Mouse (Mus musculus) adrenal gland, adult (tissue): ENCODE measurements around the gene Agfg2.

Experiments used
- DNase-seq, 2 experiments: peaks; one replicate each; pipeline ENCODE4 v3.0.0; 2022 to 2023; ENCODE audit warnings: low spot score in 1 of 2; ENCODE audit not compliant: inconsistent age in 2 of 2

Gene Agfg2

DNA sequence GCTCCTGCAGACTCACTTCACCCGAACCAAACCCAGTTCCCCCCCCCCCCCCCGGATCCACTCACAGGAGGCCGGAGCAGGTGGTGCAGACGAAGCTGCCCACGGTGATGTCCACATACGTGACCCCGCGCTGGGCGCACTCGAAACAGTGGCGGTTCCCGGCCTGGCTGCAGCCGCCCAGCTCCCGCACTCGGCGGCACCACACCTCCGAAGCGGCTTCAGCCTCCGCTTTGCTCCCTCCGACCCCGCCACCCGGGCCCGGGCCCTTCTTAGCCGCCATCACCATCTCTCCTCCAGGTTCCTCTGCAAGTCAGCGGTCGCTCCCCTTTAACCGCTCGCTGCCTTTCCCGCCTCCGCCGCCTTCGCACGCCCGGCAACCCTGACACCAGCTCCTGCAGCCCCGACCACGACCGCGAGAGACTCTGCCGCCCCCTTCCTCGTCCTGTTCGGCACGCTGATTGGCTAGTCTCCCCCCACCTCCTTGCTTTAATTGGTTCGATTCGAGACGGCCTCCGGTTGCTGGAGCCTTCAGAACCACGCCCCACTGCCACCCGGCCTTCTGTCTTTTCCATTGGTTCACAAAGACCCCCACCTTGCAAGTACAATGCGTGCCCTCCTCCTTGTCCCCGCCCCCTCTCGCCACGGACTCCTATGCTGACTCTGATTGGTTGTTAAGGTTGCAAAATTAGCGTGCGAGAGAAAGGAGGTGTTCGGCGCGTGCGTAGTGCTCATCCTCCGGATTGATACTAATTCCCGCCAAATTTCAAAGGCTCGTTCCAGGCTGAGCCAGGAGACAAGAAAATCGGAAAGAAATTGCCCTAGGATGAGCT, at the start of gene Agfg2:
Agfg2 (minus strand) TSS at position 433 of the 830 bp plus-strand sequence.
- DNase-seq: peak; percentile 99 to 100

DNA sequence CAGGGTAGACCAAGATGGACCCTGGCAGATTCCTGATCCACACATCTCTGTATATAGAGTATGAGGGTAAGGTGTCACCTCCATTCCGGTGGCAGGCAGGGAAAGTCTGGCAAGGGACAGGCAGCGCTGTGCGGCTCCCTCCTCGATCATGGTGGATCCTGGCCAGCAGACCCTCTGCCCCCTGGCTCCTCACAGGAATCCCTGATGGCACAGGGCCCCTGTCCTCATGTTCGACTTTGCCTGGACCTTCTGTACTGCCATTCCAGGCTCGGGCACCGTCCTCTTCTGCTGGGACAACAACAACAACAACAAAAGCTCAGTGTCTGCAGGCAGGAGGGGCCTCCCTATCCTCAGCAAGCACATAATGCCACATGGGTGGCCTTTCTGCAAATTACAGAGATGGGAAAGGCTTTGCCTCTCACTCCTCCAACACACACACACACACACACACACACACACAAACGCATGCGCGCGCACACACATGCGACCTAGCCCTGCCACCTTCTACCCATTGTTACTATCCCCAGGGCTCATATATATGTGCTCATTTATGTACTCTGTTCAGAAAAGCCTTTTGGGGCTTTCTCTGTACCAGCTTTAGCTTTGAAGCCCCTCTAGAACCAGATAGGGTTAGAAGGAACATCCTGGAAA, 49.2 kb upstream of the Agfg2 start:
- DNase-seq: no peak

DNA sequence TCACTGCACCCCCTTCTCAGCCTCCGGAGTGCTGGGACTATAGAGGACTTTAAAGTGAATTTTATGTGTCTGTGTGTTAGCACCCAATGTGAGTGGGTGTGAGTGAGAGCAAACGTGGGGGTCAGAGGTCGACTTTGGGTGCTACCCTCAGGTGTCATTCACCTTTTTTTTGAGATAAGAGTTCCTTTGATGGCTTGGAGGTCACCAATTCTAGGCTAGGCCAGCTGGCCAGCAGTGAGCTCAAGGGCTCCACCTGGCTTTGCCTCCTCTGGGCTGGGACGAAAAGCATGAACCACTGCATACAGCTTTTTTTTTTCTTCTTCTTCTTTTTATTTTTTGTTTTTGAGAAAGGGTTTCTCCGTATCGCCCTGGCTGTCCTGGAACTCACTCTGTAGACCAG, 42.2 kb upstream of the Agfg2 start:
- DNase-seq: no peak

DNA sequence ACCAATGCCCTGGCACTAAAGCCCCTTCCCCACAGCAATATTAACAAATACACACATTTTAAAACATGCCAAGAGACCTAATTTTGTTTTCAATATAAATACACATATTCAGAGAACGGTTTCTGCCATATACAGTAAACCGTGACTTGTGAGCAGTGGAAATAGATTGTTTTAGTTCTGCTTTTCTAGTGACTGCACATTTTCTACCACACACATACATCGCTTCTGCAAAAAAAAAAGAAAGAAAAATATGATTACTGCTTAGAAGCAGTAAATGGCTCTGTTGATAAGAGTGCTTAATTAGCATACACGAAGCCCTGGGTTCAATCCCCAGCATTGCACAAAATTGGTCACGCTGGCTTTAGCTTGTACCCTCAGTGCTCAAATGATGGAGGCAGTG, 39.3 kb upstream of the Agfg2 start:
- DNase-seq: no peak

DNA sequence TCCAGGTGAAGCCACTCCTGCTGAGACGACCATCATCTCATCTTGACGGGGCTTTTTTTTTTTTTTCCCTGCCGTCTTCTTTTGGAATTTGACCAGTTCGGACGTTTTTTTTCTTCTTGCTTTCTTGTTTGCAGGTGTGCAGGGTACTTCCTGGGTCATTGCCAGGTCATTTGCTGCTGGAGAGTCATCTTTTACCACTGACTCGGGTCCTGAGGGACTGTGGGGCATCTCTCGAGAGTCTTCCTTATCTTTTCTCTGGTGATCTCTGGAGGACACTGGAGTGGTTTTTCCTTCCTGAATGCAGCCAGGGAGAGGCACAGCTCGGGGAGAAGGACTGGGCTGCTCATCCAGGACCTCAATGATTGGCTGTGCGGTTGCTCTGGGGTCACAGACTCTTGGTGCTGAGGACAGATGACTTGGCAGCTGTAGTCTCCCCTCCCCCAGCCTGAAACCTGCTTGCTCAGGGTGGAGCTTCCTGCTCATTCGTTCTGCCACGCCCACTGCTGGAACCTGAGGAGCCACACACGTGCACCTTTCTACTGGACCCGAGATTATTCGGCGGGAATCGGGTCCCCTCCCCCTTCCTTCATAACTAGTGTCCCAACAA, 36.1 kb upstream of the Agfg2 start:
- peak in 1 of 2 experiments; percentile 57 for DNase-seq

DNA sequence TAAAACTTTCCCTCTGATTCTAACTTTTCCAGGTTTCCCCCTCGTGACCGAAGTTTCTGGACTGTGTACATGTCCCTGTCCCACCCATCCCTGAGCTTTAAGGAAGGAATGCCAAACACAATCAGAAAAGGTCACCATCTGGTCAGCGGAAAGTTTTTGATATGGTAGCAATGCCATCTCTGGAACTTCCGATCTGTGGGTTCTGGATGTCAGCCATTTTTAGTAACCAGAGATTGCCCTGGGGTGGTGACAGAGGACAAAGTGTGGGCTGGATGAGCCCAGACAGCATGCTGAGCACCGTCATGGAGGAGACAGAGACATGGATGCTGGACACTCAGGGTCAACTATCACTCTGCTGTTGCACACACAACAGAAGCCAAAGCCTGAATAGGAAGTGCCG, 34.6 kb upstream of the Agfg2 start:
- DNase-seq: no peak

DNA sequence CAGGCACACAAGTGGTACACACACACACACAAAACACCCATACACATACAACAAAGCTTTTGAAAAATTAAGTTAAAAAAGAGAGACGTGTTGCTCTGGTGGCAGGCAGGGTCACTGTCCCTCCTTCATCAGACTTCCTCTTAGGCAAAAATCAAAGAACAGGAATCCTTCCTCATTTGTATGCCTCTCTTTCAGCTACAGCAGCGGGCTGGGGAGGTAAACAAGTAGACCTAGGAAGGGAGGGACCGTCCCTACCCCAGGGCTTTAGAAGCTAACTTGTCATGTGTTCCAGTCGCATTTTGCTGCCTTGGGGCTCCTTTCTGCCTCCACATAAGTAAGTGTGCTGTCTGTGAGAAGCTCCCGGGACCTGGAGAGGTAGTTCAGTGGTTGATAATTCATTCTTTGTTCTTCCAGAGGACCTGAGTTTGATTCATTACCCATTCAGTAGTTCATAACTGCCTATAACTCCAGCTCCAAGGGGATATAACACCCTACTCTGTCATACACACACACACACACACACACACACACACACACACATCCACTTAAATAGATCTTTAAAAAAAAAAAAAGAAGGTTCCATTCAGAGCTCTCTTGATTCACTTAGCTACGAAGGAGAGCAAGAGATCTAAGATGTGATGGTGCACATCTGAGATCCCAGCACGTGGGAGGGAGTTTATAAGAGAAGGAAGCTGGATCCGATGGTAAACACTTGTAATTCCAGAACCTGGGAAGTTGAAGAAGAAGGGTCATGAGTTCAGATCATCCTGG, 33.7 kb upstream of the Agfg2 start:
- no peak for DNase-seq

DNA sequence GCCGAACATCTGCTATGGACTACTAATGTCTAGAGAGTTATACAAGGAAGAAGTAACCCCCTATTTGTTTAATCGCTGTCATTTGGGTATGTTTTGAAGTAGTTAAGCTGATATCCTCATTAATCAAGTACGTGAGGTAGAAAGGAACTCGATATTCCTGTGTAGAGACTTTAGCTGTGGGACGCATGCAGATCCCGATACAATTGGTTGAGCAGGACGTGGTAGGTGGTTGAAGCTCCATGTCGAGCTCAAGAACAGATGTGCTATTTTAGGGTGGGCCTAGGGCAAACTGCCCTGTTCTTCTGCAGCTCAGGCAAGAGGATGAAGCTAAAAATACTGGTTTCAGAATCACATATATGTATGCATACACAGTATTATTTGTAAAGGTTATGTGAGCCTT, 31.2 kb upstream of the Agfg2 start:
- no peak for DNase-seq

DNA sequence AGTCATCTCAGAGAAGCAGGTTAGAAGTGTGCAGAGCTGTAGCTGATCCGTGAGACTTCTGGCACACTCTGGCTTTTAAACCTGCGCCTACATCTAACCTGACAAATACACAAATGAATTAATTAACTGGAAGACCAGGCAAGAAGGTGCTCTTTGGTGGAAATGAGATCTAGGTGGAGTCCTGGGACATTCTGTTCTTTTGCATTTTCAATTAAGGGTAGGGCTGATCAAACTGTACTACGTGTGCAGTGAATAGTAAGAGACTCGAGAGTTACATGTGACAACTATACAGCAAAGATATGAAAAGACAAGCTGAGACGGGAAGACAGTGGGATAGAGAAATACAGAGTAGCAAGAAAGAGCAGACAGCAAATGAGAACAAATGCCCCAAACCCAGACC, 28.9 kb upstream of the Agfg2 start:
- DNase-seq: no peak

DNA sequence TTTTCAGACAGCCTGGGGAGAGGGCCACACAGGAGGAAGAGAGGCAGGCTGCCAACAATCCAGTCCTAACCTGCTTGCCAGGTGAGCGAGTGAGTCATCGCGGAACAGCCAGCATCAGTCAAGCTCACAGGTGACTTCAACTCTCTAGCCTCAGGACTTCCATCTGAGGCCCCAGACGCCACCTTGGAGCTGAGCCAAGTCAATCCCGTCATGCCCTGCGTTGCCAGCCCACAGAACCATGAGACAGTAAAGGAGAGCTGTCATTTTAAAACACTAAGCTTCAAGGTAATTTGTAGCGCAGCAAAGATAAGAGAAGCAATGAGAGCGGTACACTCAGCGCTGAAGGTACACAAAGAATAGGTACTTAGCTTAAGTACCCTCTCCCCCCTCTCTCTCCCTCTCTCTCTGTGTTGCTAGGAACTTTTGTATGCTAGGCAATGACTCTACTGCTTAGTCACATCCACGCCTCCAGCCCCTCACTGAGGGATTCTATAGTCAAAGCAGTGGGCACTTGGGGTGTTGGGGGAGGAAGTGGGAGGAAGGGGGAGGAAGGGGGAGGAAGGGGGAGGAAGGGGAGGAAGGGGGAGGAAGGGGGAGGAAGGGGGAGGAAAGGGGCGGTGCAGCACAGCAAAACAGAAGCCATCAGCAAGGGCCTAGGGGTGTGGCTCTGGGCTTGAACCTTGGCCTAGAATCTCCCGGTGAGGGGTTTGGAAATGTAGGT, 22.5 kb upstream of the Agfg2 start:
- DNase-seq: peak; percentile 61 to 81

DNA sequence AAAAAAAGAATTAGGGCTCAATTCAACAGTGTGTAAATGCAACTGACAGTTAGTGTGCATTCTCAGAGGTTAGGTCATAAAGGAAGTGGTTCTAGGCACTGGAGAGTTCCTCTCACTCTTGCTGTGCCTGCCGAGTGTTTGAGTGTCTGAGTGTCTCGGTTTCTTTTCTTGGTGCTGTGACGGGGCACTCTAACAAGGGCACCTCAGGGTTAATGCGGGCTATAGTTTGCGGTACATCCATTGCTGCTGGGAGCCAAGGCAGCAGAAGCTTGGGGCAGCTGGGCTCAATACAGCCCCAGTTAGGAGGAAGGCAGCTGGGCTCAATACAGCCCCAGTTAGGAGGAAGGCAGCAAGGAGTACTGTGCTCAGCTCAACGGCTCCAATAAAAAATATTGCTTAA, 20.7 kb upstream of the Agfg2 start:
- DNase-seq: no peak

DNA sequence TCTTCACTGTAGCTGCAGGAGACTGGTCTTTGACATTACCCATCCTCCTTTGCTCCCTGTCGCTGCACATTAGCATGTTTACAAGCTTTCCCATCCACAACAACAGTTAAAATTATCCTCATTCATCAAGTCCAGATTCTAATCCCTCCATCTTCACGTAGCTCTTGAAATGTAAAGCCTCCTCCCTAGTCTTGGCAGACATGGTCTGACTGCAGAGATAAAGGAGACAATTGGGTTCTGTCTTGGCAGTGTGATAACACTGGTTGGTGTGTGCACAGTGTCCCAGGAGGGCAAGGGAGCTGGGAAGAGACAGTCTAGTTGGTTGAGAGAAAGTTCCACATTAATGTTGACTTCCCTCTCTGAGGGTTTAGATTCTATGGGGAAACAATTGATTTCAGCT, 15.3 kb upstream of the Agfg2 start:
- DNase-seq: no peak

DNA sequence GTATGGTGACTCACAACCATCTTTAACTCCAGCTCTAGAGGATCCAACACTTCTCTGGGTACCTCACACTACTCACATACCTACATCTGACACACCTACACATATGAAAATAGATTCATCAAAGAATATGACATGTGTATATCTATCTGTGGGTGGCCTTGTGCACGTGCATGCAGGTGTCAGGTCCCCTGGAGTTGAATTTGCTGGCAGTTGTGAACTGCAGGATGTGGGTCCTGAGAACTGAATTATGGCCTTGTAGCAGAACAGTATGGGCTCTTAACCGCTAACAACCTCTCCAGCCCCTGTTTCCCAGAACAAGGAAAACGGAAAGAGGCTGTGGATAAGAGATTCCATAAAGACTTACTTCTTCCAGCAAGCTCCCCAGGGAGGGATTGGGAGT, 14.6 kb upstream of the Agfg2 start:
- no peak for DNase-seq

DNA sequence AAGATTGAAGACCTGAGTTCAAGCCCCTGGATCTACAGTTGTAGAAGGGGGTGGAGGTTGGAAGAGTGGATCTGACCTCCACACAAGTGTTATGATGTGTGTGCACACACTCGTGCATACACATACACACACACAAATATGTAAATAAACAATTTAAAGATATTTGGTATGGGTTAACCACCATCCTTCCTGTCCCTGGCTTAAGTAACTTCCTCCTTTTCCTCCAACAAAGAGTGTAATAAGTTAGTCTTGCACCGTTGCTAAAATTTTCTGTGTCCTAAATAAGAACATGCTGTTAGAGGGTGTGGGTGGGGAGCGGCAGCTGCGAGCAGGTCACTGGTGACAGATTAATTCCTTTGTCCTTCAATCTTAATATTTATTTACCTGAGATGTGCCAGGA, 11.4 kb upstream of the Agfg2 start:
- DNase-seq: no peak

DNA sequence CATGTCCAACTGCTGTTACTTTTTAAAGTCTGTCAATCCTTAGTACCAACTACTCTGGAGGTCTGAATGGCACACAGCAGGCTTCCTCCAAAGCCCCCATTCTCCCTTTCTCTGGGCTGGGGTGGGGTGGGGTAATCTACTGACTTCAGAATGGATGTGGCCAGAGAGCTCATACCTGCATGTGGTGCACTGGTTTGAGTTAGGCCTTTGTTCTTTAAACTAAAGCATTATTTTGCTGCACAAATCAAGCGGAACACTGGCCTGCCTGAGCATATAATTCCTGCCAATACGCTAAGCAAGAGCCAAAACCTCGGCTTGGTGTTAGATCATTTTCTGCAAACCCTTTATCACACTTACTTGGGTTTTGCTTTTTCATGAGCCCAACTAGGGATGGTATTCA, 10.3 kb upstream of the Agfg2 start:
- no peak for DNase-seq

DNA sequence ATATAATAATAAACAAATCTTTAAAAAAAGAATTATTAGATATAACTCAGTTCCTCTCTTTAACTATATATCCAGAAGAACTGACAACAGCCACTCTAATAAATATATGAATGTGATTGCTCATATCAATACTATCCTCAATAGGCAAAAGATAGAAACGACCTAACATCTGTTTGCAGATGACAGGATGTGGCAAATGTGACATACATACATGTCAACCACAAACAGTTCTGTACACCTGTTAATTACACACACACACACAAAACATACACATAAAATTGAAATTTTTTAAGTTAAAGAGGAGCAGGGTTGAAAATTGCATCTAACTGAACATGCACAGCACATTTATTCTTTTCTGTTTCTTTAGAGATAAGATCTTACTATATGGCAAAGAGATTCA, 7.4 kb upstream of the Agfg2 start:
- no peak for DNase-seq

DNA sequence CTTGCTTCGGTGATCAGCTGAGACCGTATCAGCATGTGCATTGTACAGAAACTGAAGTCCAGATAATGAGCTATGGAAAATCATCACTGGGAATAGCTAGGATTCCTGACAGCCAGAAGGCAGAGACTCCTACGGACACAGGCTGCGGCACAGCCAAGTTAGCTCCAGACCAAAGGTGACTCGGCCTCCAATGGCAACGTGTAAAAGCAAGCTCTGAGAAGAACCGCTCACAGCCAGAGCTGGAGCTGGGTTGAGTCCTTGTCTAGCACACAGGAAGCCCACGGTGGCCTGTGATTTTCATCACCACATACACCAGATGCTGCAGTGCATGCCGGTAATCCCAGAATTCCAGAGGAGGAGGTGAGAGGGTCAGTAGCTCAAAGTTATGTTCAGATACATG, 6.0 kb upstream of the Agfg2 start:
- no peak for DNase-seq

DNA sequence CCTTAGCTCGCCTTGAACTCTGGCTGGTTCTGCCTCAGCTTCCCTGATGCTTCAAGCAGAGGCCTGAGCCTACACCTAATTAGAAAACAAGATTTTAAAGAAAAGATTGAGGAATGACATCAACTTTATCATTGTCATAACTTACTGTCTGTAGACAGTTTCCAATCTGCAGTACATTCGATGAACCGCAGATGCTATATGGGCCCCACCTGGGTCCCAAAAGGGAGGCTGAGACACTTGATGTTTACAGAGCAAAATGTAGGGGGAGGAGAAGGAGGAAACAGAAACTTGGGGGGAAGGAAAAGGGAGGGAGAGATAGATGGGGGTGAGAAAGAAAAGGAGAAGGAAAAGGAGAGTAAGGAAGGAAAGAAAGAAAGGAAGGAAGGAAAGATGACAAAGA, 5.4 kb upstream of the Agfg2 start:
- no peak for DNase-seq

DNA sequence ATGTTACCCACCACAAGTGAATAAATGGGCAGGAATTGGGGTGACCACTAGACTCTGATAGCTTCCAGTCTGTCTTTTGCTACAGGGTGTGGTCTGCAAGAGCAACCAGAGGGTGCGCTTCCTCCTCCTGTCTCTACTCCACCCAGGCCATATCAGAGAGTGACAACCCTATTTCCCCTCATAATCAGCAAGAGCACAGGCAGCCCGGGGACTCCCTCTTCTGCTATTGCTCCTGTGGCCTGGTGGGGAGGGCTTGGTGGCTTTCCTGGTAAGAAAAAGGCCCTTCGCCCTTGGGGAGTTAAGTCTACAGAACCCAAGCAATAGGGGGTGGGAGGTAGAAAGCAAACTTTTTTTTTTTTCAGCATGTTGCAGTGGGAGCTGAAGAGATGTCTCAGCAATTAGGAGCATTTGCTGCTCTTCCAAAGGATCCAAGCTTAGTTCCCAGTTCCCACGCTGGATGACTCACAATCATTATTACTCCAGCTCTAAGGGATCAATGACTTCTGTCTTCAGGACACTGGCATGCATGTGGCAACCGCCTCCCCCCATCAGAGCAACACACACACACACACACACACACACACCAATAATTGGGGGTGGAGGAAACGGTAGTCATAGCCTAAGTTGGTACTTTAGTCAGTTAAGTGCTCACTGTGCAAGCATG, 1.7 kb upstream of the Agfg2 start:
- no peak for DNase-seq

DNA sequence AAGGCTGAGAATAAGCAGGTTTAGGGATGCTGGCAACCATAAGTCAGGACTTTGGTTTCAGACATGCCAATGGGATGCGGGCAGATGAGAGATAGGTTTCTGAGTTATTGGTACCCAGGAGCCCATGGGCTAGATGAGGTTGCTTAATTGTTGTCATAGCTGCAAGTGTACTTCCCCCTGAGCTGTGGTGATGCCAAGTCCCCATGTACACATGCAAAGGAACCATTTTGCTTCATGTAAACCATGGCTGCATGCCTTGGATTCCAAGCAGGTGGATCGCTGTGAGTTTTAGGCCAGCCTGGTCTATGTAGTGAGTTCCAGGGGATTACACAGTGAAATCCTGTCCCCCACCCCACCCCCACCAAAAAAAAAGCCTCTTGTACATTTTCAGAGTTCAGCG, 1.1 kb upstream of the Agfg2 start:
- no peak for DNase-seq
